Mouse (Mus musculus) adrenal gland, adult 18-20 months (tissue): ENCODE results near the gene Cadm1. TPM values are rescaled to one million over a fixed set of nuclear protein-coding genes. Genes with fewer than 3 reads are reported as not detected.

ENCODE experiments used
- DNase-seq, 2 experiments: peaks; one replicate each; pipeline ENCODE4 v3.0.0; 2021 to 2022; ENCODE audit warnings: low spot score in 2 of 2
- total RNA-seq, 2 experiments: library from RNA; stranded (reverse); gene quantifications; 1 replicate in 1 of 2; 2 replicates in 1 of 2; pipeline ENCODE4 v1.2.3; 2021

The Cadm1 gene
- total RNA-seq, 2 experiments from 2014 or later, result 37.1 to 45.5 TPM

GRCm38 (mm10) chr9:47605628-47606027 lies 75.7 kb downstream of the Cadm1 start:
- DNase-seq, result no peak

- DNase-seq, result no peak
Observed at GRCm38 (mm10) chr9:47608441-47608840, 78.5 kb downstream of the Cadm1 start.

GRCm38 (mm10) chr9:47608921-47609320 lies 78.9 kb downstream of the Cadm1 start:
- DNase-seq, result no peak

DNA sequence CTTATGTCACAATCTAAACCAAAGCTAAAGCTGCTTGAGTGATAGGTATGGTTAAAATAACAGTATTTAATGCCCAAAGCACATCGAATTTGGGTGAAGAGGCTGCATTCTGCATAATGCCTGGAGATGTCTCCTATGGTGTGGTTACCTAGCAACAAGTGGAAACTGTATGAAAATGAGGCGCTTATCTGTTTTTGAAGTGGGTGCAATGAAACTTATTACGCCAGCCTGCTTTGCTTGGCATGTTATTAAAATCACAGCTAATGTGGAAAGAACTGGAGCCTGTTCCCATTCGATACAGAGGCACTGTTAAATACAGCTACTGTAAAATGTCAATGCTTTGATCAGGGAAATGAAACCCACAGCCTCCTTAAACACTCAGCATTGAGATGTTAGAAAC lies 79.5 kb downstream of the Cadm1 start:
- DNase-seq, result no peak

DNA sequence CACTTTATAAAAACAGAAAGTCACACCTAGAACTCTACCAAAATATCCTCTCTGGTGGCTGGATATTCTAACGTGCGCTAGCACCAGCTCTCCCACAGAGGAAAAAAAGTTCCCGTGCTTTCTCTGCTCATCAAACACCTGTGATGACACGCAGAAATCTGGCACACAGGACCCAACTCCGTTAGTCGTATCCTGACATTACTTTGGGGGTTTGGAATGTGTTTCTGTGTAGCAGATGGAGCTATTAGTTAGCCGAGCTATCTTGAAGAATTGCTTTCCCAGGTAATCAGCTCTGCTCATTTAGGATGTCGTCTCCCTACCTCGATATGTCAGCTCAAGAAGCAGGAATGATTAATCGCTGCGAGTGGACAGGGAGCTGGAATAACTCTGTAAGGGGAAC lies 80.3 kb downstream of the Cadm1 start:
- no peak for DNase-seq

DNA sequence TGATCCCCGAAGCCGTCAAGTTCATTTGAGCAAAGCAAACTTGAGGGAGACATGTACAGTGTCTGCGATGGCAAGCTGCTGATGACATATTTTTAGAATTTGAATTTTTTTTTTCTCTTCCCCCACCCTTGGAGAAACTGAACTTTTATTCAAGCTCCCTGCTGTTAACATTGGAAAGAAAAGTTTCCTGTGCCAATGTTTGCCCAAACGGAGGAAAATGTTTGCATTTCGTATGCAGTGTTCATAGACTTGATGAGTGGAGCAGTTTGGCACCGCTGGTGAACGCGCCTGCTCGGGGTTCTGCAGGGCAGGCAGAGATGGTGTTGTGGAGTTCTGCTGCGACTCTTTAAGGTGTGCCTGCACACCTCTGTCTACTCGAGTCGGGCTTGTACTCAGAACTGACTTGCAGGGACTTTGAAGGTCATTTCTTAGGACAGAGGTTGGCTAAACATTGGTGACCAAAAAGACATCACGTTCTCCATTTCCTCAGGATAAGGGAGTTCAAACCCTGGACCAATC lies 83.0 kb downstream of the Cadm1 start:
- DNase-seq, result no peak

GRCm38 (mm10) chr9:47615049-47615448 lies 85.1 kb downstream of the Cadm1 start:
- DNase-seq, result no peak

- no peak for DNase-seq
Observed at GRCm38 (mm10) chr9:47616391-47616790, 86.4 kb downstream of the Cadm1 start.

DNA sequence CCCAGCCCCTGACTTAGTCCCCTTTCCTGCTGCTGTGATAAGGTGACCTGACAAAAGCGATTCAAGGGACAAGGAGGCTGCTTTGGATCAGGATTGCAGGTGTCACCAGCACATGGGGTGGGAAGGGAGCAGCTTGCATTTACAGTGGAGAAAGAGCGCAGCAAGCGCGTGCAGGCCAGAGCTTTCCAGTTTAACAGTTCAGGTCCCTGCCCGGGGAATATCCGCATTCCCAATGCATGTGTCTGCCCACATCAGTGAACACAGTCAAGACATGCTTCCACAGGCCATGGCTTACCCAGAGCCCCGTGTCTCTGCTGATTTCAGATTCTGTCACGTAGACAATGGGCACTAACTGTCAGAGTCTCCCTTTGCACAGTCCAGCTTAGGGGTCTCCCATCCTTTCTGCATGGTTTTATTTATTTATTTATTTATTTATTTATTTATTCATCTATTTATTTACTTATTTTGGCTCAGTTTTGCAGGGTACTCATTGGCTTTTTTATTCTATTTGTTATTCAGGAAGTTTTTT lies 89.6 kb downstream of the Cadm1 start:
- no peak for DNase-seq

DNA sequence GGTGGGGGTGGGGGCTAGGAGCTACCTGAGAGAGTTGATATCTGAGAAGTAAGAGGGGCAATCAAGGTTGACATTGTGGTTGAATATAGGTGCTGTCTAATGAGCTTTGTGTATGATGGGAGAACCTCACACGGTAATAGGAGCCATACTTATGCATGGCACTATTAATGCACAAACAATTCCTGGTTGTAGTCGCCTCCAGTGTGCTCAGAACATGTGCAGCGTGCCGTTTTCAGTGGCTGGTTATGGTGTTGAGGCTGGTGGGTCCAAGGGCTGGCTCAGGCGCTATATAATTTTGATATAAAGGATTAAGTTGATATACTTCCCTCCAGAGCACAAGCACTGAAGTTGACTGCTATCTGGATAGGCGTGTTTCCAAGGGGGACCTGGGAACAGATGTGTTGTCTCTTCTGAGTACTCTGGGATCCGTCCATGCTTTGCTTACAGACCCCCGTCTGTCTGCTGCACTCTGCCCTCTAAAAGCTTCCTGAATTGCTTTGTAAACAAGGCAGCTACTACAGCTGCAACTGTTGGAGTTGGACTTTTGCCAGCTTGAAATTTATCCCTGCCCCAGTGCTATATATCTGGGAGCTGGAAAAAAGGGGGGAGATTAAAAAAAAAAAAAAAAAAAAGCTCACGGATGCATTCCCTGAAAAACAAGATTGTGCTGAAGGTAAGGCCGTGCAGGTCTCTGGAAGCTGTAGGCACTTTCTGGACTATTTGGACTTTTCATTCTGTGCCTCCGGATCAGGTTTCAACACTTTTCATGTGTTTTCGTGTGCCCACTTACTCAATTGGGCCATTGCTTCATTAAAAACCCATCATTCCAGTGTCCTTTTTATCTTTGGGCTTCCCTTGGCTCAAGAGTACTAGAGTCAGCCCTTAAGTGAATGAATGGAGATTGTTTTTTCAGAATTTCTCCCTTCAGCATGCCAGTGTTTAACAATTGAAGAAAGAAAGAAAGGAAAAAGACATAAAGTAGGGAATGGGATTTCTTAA lies 93.8 kb downstream of the Cadm1 start:
- no peak for DNase-seq

DNA sequence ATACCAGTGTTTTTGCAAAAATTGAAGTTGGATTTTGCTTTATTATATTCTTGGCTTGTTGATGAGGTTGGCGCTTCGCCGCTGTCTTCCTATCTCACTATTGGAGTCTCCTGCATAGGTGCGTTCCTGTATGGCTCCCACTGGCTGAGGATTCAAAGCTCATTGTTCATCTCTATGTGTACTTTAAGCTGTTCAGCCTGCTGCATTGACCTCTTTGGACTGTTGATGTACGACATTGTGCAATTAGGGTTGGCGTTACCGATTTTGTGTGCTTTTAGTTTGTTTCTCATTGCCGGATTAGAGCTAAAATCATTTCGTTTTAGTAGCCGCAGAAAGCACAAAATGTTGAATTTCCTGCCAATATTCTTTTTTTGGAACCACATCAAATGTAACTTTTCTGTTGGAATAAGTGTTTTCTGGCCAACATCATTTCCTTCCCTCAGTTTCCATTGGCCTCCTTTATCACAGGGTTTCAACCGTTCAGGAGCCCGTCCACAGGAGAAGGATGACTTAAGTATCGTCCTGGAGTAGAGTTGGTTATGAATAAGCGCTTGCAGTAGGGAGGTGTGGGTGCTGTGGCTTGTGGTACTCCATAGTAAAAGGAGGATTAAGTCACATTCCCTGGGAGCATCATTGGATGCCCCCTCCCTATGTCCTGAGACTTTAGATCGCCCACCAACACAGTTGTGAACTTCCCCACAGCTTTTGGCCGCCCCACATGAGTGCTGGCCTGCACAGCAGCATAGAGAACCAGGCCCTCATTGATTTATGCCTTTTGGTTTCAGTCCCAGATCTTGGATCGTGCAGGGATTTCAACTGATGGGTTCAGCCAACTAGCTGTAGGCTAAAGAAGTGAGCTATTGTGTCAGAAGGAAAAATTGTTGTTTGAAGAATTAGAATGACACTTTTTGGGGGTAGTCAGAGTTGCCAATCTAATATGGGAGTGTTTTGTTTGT lies 94.9 kb downstream of the Cadm1 start:
- DNase-seq, result no peak

- DNase-seq, result no peak
Observed at GRCm38 (mm10) chr9:47625621-47626210, 95.7 kb downstream of the Cadm1 start.

GRCm38 (mm10) chr9:47627966-47628365 lies 98.0 kb downstream of the Cadm1 start:
- no peak for DNase-seq

GRCm38 (mm10) chr9:47628550-47628949 lies 98.6 kb downstream of the Cadm1 start:
- no peak for DNase-seq

DNA sequence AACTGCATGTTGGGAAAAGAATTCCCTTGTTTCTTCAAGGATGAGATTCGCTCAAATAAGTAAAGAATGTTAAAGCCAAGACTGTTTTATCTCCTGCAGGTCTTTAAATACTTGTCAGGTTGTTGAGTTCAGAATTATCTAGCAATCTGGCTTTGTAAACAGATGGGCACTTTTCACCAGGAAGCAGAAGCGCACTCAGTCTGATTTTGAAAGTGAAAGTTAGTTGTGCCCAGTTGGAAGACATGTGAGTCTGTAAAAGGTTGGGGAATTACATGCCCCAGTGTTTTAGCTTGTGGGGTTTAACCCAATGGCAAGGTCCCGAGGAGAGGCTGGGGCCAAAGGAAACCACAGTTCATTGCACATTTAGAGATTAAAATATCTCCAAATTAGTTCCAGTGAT lies 104.7 kb downstream of the Cadm1 start:
- no peak for DNase-seq

DNA sequence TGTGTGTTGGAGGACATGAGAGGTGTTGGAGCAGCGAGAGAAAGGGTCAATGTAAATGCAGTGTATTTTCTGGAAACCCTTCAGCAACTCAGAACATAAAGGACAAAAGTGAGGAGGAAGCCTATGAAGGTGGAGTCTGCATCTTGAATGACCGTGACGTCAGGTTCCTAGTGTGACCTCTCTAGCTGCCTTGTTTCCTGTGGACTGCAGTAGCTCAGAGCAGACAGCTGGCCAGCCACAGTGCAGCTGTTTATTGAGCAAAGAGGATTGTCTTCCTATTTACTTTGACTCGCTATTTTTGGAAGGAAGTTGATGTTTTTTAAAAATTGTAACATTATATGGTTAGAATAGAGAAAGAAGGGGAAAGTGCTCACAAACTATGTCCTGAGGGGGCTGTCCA lies 112.7 kb downstream of the Cadm1 start:
- DNase-seq, result no peak

- no peak for DNase-seq
Observed at GRCm38 (mm10) chr9:47645056-47645455, 115.1 kb downstream of the Cadm1 start.

DNA sequence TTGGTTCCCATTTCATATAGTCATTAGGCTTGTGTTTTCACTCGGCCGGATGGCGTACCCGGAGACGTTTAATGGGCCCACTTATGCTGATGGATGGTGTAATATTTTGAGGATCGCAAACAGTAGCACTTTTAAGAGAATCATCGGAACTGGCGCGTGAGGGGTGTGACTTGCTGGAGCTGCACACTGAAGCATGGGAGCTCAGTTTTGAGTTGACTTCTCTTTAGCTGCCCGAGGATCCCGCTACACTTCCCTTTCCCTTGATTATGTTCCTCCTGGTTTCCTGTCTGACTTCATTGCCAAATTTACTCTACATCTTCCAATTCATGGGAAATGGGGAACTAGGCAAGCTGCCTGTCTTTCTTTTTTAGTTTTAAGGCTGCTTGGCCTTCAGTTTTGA lies 121.5 kb downstream of the Cadm1 start:
- no peak for DNase-seq

DNA sequence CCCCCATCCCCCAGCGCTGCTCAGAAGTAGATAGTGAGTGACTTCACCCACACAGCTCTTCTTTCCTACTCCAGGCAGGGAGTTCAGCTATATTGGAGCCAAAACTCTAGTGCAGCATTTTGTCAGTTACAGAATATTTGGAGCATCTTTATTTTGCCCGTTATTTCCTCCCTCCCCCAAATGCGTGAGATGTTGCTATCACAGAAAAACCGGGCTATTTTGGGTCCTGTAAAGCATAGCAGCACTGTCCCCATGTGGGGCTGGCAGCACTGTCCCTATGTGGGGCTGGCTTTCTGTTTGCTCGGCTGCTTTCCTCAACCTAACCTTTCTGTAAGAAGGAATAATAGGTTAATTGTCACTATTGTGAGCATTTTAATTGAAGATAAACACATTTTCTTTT lies 122.2 kb downstream of the Cadm1 start:
- no peak for DNase-seq

- no peak for DNase-seq
Observed at GRCm38 (mm10) chr9:47652936-47653335, 123.0 kb downstream of the Cadm1 start.
